Comparison of ENCODE assay signal across 10 mouse cellular contexts in the genomic region with DNA sequence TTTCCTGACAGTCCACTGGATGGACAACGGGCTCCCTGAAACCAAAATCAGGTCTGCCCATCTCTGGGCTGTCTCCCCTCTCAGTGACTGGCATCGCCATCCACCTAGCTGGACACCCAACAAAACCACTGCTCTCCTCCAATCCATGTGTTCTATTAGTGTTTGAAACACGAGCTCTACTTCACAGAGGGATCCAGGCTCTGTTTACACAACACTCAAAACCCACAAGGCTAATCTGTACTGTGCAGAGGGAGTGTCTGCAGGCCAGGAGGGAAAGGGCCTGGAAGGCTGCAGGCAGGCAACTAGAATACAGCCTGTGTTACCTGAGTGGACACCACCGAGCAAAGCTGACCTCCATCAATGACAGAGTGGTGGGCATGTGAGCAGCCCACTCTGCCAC.
"Had no signal": no experiment of that assay in that cellular context is flagged by ENCODE, and none has a peak within 500 bp of the region (broad histone marks: within the 10 kb centered on the region; RNA-seq: fewer than 3 reads in every experiment).

No protein-coding gene starts in this region.

- DNase-seq: kidney, adult 8-10 months; kidney, postnatal 4 days; layer of hippocampus, postnatal 36 days had no signal

- H3K36me3 ChIP-seq: intestine, embryonic 15.5 days; limb, embryonic 15.5 days; liver, embryonic 12.5 days; midbrain, embryonic 12.5 days; neural tube, embryonic 15.5 days had no signal

- ATAC-seq: intestine, embryonic 15.5 days; liver, embryonic 12.5 days had no signal

- H3K27me3 ChIP-seq: intestine, embryonic 15.5 days; limb, embryonic 15.5 days; liver, embryonic 12.5 days; midbrain, embryonic 12.5 days; neural tube, embryonic 15.5 days had no signal

- H3K4me2 ChIP-seq: intestine, embryonic 15.5 days; limb, embryonic 15.5 days; liver, embryonic 12.5 days; midbrain, embryonic 12.5 days; neural tube, embryonic 15.5 days had no signal

- H3K9me3 ChIP-seq: intestine, embryonic 15.5 days; limb, embryonic 15.5 days; liver, embryonic 12.5 days; midbrain, embryonic 12.5 days; neural tube, embryonic 15.5 days had no signal

- H3K27ac ChIP-seq: intestine, embryonic 15.5 days; kidney, postnatal 0 days; limb, embryonic 15.5 days; liver, embryonic 12.5 days; midbrain, embryonic 12.5 days; neural tube, embryonic 15.5 days had no signal

- H3K4me3 ChIP-seq: intestine, embryonic 15.5 days; limb, embryonic 15.5 days; liver, embryonic 12.5 days; midbrain, embryonic 12.5 days; myocyte; neural tube, embryonic 15.5 days had no signal

- H3K9ac ChIP-seq: intestine, embryonic 15.5 days; limb, embryonic 15.5 days; liver, embryonic 12.5 days; midbrain, embryonic 12.5 days; neural tube, embryonic 15.5 days had no signal
